Comparison of ENCODE assay signal across 16 mouse cellular contexts in genomic region chr1:154635766-154636165, GRCm38 (mm10).
DNase-seq lines count a peak whose midpoint lies in the region.
"Had no signal": no experiment of that assay in that cellular context is flagged by ENCODE, and none has a peak within 500 bp of the region (broad histone marks: within the 10 kb centered on the region; RNA-seq: fewer than 3 reads in every experiment).

No protein-coding gene starts in this region.

- DNase-seq in layer of hippocampus, adult 9-11 months: peak; percentile 37
- no peak for DNase-seq in layer of hippocampus, adult 9-10 months (ENCODE audit: low spot score)
- DNase-seq in right cerebral cortex, adult 2 months (ENCODE audit: low spot score in 2 of 2): peak; percentile 62 to 73
- DNase-seq in right cerebral cortex, postnatal 14 days: no peak
- peak; percentile 43 to 68 for DNase-seq in left cerebral cortex, adult 9 months (ENCODE audit: low spot score in 2 of 2)
- peak; percentile 52 to 63 for DNase-seq in right cerebral cortex, postnatal 36 days (ENCODE audit: low spot score in 2 of 2)
- no peak for DNase-seq in embryo, embryonic 11 days
- DNase-seq in kidney, postnatal 14 days: no peak
- DNase-seq: adrenal gland, postnatal 25 days; B cell, adult 2 months; cerebellum, adult 18-20 months; cerebellum, postnatal 10 days; gastrocnemius, postnatal 10 days; heart, postnatal 36 days; kidney, adult 8-10 months; layer of hippocampus, postnatal 36 days had no signal

Comparison
In these comparisons a context has a peak if more than half of its experiments do, and no peak if none do; other contexts are left out.
1. DNase-seq: peak in layer of hippocampus, adult 9-11 months (single experiment), right cerebral cortex, adult 2 months (2 of 2), left cerebral cortex, adult 9 months (2 of 2) and right cerebral cortex, postnatal 36 days (2 of 2); none in layer of hippocampus, adult 9-10 months (single experiment), right cerebral cortex, postnatal 14 days (single experiment), embryo, embryonic 11 days (single experiment) and kidney, postnatal 14 days (single experiment).